Mouse (Mus musculus): ENCODE measurements around the gene Lrcol1. TPM values are rescaled to one million over a fixed set of nuclear protein-coding genes. Genes with fewer than 3 reads are reported as not detected.

The Lrcol1 gene
- total and polyA plus RNA-seq, 3 experiments, result not detected

- no peak overlapping the region for H3K9ac ChIP-seq (ENCODE audit: insufficient read depth, low read depth)
- no peak overlapping the region for H3K4me2 ChIP-seq (ENCODE audit: insufficient read depth, low read depth, poor library complexity, severe bottlenecking)
- no peak for TF ChIP-seq ZMIZ1 (IDR thresholded peaks at IDR 0.05; ENCODE audit: low read depth, low read length)
- TF ChIP-seq EP300 (IDR thresholded peaks at IDR 0.05; ENCODE audit: low read length), result no peak
- TF ChIP-seq SIN3A (IDR thresholded peaks at IDR 0.05; ENCODE audit: low read length), result no peak
- TF ChIP-seq ZKSCAN1 (IDR thresholded peaks at IDR 0.05; ENCODE audit: borderline replicate concordance, low read depth, low read length), result no peak
- TF ChIP-seq USF2 (conservative IDR thresholded peaks at IDR 0.05; ENCODE audit: low read depth, low read length), result no peak
- TF ChIP-seq MAX (IDR thresholded peaks at IDR 0.05; ENCODE audit: low read length), result no peak
- no peak for TF ChIP-seq IRF4 (IDR thresholded peaks at IDR 0.05; ENCODE audit: low read depth, low read length)
- TF ChIP-seq SMC3 (IDR thresholded peaks at IDR 0.05; ENCODE audit: low read depth, low read length), result no peak
- no peak for TF ChIP-seq USF1 (IDR thresholded peaks at IDR 0.05; ENCODE audit: low read depth, low read length)
- no peak for TF ChIP-seq BHLHE40 (IDR thresholded peaks at IDR 0.05; ENCODE audit: low read depth, low read length)
- no peak for TF ChIP-seq TCF12 (IDR thresholded peaks at IDR 0.05; ENCODE audit: low read depth, low read length)
- no peak for TF ChIP-seq JUND (conservative IDR thresholded peaks at IDR 0.05; ENCODE audit: low read depth, low read length)
- no peak for TF ChIP-seq MEF2A (IDR thresholded peaks at IDR 0.05; ENCODE audit: borderline replicate concordance, low read depth, low read length)
- TF ChIP-seq ELF1 (IDR thresholded peaks at IDR 0.05; ENCODE audit: low read depth, low read length), result no peak
- no peak for TF ChIP-seq MYC (IDR thresholded peaks at IDR 0.05; ENCODE audit: low read depth, low read length)
- no peaks in the 10 kb centered on the region for H3K27me3 ChIP-seq (replicated peaks)
- dilution Hi-C loops (cut with MboI; ENCODE audit: extremely low pct_ligation_motif_present, extremely low pct_unique_long_range_greater_than_20kb, low sequenced_read_pairs) (no loop called here), in situ Hi-C loops (cut with MboI; ENCODE audit: low pct_ligation_motif_present, low pct_unique_long_range_greater_than_20kb, low sequenced_read_pairs) (no loop called here)
- no peak overlapping the region for H3K27ac ChIP-seq (ENCODE audit: insufficient read depth, low read depth)
- H3K4me3 ChIP-seq (replicated peaks in 1 of 3; ENCODE audit: low read depth in 2 of 3, low read length in 2 of 3, poor library complexity in 1 of 3), result no peak overlapping the region
- peaks cover 0 to 7% of the 10 kb centered on the region in 2 experiments; a peak in 2 of 4 replicates for H3K4me1 ChIP-seq (ENCODE audit: control insufficient read depth in 1 of 2, insufficient read depth in 2 of 2)
- H3K9me3 ChIP-seq (replicated peaks; ENCODE audit: low read length), result no peaks in the 10 kb centered on the region
- no peaks in the 10 kb centered on the region for H3K79me2 ChIP-seq (replicated peaks; ENCODE audit: control insufficient read depth, extremely low read depth, insufficient read depth, poor library complexity, severe bottlenecking)
- peaks cover 15 to 63% of the 10 kb centered on the region in 2 experiments for H3K36me3 ChIP-seq (replicated peaks in 1 of 2; ENCODE audit: control insufficient read depth in 1 of 2, insufficient read depth in 1 of 2, low read length in 1 of 2)
- DNase-seq (ENCODE audit: extremely low read depth), result no peak
Measured at GRCm38 (mm10) chr5:110378181-110378583, 33.7 kb downstream of the Lrcol1 start.

- in situ Hi-C loops (cut with MboI; ENCODE audit: low pct_ligation_motif_present, low pct_unique_long_range_greater_than_20kb, low sequenced_read_pairs), result no loop called here
- H3K9ac ChIP-seq (ENCODE audit: insufficient read depth, low read depth), result no peak overlapping the region
- TF ChIP-seq TCF12 (IDR thresholded peaks at IDR 0.05; ENCODE audit: low read depth, low read length) (no peak), USF2 (conservative IDR thresholded peaks at IDR 0.05; ENCODE audit: low read depth, low read length) (no peak), RAD21 (IDR thresholded peaks at IDR 0.05; ENCODE audit: low read depth, low read length) (no peak), HCFC1 (IDR thresholded peaks at IDR 0.05; ENCODE audit: low read depth, low read length) (no peak), MXI1 (IDR thresholded peaks at IDR 0.05; ENCODE audit: low read depth, low read length) (no peak), MYC (IDR thresholded peaks at IDR 0.05; ENCODE audit: low read depth, low read length) (no peak), PAX5 (IDR thresholded peaks at IDR 0.05; ENCODE audit: low read length) (no peak), ZMIZ1 (IDR thresholded peaks at IDR 0.05; ENCODE audit: low read depth, low read length) (no peak), MEF2A (IDR thresholded peaks at IDR 0.05; ENCODE audit: borderline replicate concordance, low read depth, low read length) (no peak), POLR2A (IDR thresholded peaks at IDR 0.05; ENCODE audit: low read depth, low read length) (no peak), RCOR1 (conservative IDR thresholded peaks at IDR 0.05; ENCODE audit: low read depth, low read length) (no peak), CHD2 (IDR thresholded peaks at IDR 0.05; ENCODE audit: low read length) (no peak), IRF4 (IDR thresholded peaks at IDR 0.05; ENCODE audit: low read depth, low read length) (no peak), POLR2AphosphoS2 (IDR thresholded peaks at IDR 0.05; ENCODE audit: low read depth, low read length) (no peak), JUN (IDR thresholded peaks at IDR 0.05; ENCODE audit: insufficient read depth, low read depth, low read length) (no peak), BHLHE40 (IDR thresholded peaks at IDR 0.05; ENCODE audit: low read depth, low read length) (no peak), ETS1 (conservative IDR thresholded peaks at IDR 0.05; ENCODE audit: low read depth, low read length) (no peak), SIN3A (IDR thresholded peaks at IDR 0.05; ENCODE audit: low read length) (no peak), ZC3H11A (IDR thresholded peaks at IDR 0.05; ENCODE audit: low read depth, low read length) (no peak), GABPA (IDR thresholded peaks at IDR 0.05; ENCODE audit: insufficient replicate concordance, low read depth, low read length) (no peak)
- H3K27ac ChIP-seq (ENCODE audit: insufficient read depth, low read depth), result no peak overlapping the region
- peaks cover 15 to 57% of the 10 kb centered on the region in 2 experiments for H3K36me3 ChIP-seq (replicated peaks in 1 of 2; ENCODE audit: control insufficient read depth in 1 of 2, insufficient read depth in 1 of 2, low read length in 1 of 2)
- no peak overlapping the region for H3K4me2 ChIP-seq (ENCODE audit: insufficient read depth, low read depth, poor library complexity, severe bottlenecking)
- no peaks in the 10 kb centered on the region for H3K79me2 ChIP-seq (replicated peaks; ENCODE audit: control insufficient read depth, extremely low read depth, insufficient read depth, poor library complexity, severe bottlenecking)
- no peaks in the 10 kb centered on the region for H3K27me3 ChIP-seq (replicated peaks)
- dilution Hi-C loops (cut with MboI; ENCODE audit: extremely low pct_ligation_motif_present, extremely low pct_unique_long_range_greater_than_20kb, low sequenced_read_pairs), result no loop called here
- DNase-seq (ENCODE audit: extremely low read depth), result no peak
- H3K4me3 ChIP-seq (replicated peaks in 1 of 3; ENCODE audit: low read depth in 2 of 3, low read length in 2 of 3, poor library complexity in 1 of 3), result no peak overlapping the region
- peaks cover 0 to 7% of the 10 kb centered on the region in 2 experiments; a peak in 2 of 4 replicates for H3K4me1 ChIP-seq (ENCODE audit: control insufficient read depth in 1 of 2, insufficient read depth in 2 of 2)
- H3K9me3 ChIP-seq (replicated peaks; ENCODE audit: low read length), result no peaks in the 10 kb centered on the region
Measured at GRCm38 (mm10) chr5:110379086-110379485, 34.6 kb downstream of the Lrcol1 start.

Data from CH12.LX (cell line).